Mouse (Mus musculus): Measurements from ENCODE around the gene Nr1i2. TPM values are rescaled to one million over a fixed set of nuclear protein-coding genes. Genes with fewer than 3 reads are reported as not detected.

The Nr1i2 gene
- polyA plus RNA-seq, 1 experiment from 2014 or later = not detected

DNA sequence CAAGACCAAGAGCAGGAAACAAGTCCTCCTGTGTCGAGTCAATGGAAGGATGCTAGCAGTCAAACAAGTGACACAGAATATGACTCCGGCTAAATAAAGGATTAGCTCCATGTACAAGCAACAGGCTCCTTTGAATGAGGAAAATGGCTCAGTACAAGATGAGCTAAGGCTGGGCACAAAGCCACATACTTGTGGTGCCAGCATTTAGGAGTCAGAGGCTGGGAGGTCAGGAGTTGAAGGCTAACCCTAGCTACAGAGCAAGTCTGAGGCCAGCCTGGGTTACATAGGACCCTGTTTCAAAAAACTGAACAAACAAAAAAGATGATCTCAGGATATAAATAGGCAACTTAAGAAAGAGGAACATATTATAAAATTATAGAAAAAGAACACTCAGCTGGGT, 4.5 kb downstream of the Nr1i2 start:
- Histone ChIP-seq H3K27ac (no peak overlapping the region), H3K36me3 (replicated peaks; ENCODE audit: control insufficient read depth, insufficient read depth) (no peaks in the 10 kb centered on the region), H3K27me3 (ENCODE audit: control insufficient read depth, insufficient read depth, low read length) (no peaks in the 10 kb centered on the region), H3K4me1 (replicated peaks; ENCODE audit: control insufficient read depth, insufficient read depth, low read length) (no peaks in the 10 kb centered on the region), H3K9ac (no peak overlapping the region), H3K4me2 (replicated peaks) (no peak overlapping the region), H3K4me3 (replicated peaks; ENCODE audit: low read length) (no peak overlapping the region), H3K9me3 (ENCODE audit: control insufficient read depth, low read length) (no peaks in the 10 kb centered on the region)
- DNase-seq (ENCODE audit: low spot score) = no peak
- 82% methylated on average over 2 of the region's 2 CpGs for WGBS
- no peak for ATAC-seq (ENCODE audit: low FRiP score)

DNA sequence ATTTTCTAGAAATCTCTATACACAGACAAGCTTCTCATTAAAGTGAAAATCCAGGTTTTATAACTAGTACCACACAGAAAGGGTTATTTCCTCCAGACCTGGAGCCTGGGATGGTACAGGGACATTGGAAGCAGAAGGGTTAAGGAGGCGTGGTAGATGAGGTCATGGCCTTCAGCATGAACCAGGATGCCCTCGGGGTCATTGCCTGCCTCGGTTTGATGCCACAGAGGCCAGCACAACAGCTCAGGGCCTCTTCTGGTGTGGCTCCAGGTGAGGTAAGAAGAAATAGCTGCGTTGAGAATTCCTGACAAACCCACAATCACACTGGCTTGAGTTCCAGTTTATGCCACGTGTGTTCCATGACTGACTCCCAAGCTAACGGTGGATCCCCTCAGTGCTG, 5.8 kb downstream of the Nr1i2 start:
- ATAC-seq (ENCODE audit: low FRiP score) (no peak), DNase-seq (ENCODE audit: low spot score) (no peak)
- Histone ChIP-seq H3K4me2 (replicated peaks) (no peak overlapping the region), H3K27ac (no peak overlapping the region), H3K27me3 (ENCODE audit: control insufficient read depth, insufficient read depth, low read length) (no peaks in the 10 kb centered on the region), H3K4me1 (replicated peaks; ENCODE audit: control insufficient read depth, insufficient read depth, low read length) (no peaks in the 10 kb centered on the region), H3K36me3 (replicated peaks; ENCODE audit: control insufficient read depth, insufficient read depth) (no peaks in the 10 kb centered on the region), H3K9me3 (ENCODE audit: control insufficient read depth, low read length) (no peaks in the 10 kb centered on the region), H3K9ac (no peak overlapping the region), H3K4me3 (replicated peaks; ENCODE audit: low read length) (no peak overlapping the region)
- 35% methylated on average over 6 of the region's 6 CpGs for WGBS

GRCm38 (mm10) chr16:38287762-38288161, 6.9 kb downstream of the Nr1i2 start:
- ATAC-seq (ENCODE audit: low FRiP score) (no peak), DNase-seq (ENCODE audit: low spot score) (no peak)
- Histone ChIP-seq H3K27ac (no peak overlapping the region), H3K4me1 (replicated peaks; ENCODE audit: control insufficient read depth, insufficient read depth, low read length) (peaks cover 4% of the 10 kb centered on the region; the same call in 1 of the 2 replicates), H3K27me3 (ENCODE audit: control insufficient read depth, insufficient read depth, low read length) (no peaks in the 10 kb centered on the region), H3K9me3 (ENCODE audit: control insufficient read depth, low read length) (no peaks in the 10 kb centered on the region), H3K4me2 (replicated peaks) (no peak overlapping the region), H3K9ac (no peak overlapping the region), H3K4me3 (replicated peaks; ENCODE audit: low read length) (no peak overlapping the region), H3K36me3 (replicated peaks; ENCODE audit: control insufficient read depth, insufficient read depth) (no peaks in the 10 kb centered on the region)
- WGBS = 85% methylated on average over 3 of the region's 3 CpGs

- no peak overlapping the region for H3K27ac ChIP-seq
- no peak overlapping the region for H3K9ac ChIP-seq
- no peak for DNase-seq (ENCODE audit: low spot score)
- no peaks in the 10 kb centered on the region for H3K36me3 ChIP-seq (replicated peaks; ENCODE audit: control insufficient read depth, insufficient read depth)
- ATAC-seq (ENCODE audit: low FRiP score) = no peak
- WGBS = 88% methylated on average over 6 of the region's 6 CpGs
- H3K4me1 ChIP-seq (replicated peaks; ENCODE audit: control insufficient read depth, insufficient read depth, low read length) = peaks cover 4% of the 10 kb centered on the region; the same call in 1 of the 2 replicates
- H3K27me3 ChIP-seq (ENCODE audit: control insufficient read depth, insufficient read depth, low read length) = no peaks in the 10 kb centered on the region
- no peak overlapping the region for H3K4me2 ChIP-seq (replicated peaks)
- H3K9me3 ChIP-seq (ENCODE audit: control insufficient read depth, low read length) = no peaks in the 10 kb centered on the region
- H3K4me3 ChIP-seq (replicated peaks; ENCODE audit: low read length) = no peak overlapping the region
Measured at GRCm38 (mm10) chr16:38287357-38287756, 7.3 kb downstream of the Nr1i2 start.

GRCm38 (mm10) chr16:38286541-38286940, 8.1 kb downstream of the Nr1i2 start:
- Histone ChIP-seq H3K36me3 (replicated peaks; ENCODE audit: control insufficient read depth, insufficient read depth) (no peaks in the 10 kb centered on the region), H3K9me3 (ENCODE audit: control insufficient read depth, low read length) (no peaks in the 10 kb centered on the region), H3K4me1 (replicated peaks; ENCODE audit: control insufficient read depth, insufficient read depth, low read length) (peaks cover 4% of the 10 kb centered on the region; the same call in 1 of the 2 replicates), H3K4me3 (replicated peaks; ENCODE audit: low read length) (no peak overlapping the region), H3K4me2 (replicated peaks) (no peak overlapping the region), H3K9ac (no peak overlapping the region), H3K27ac (no peak overlapping the region), H3K27me3 (ENCODE audit: control insufficient read depth, insufficient read depth, low read length) (no peaks in the 10 kb centered on the region)
- WGBS = 73% methylated on average over 4 of the region's 4 CpGs
- no peak for DNase-seq (ENCODE audit: low spot score)
- no peak for ATAC-seq (ENCODE audit: low FRiP score)

DNA sequence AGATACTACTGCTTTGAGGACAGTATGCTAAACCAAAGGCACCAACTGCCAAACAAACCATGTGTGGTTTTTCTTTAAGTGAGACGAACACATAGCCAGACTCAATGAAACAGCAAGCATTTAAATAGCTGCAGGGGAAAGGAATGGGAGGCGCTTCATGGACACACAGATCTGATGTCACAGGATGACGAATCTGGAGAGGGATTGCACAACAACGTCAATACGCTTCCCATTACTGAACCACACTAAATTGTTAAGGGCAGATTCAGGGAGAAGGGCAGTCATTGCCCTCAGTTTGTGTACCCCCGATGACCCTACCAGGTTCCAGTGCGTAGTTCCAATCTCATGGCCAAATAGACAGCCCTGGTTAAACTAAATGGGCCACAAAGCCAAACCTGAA, 8.8 kb downstream of the Nr1i2 start:
- H3K9ac ChIP-seq = no peak overlapping the region
- ATAC-seq (ENCODE audit: low FRiP score) = no peak
- H3K4me1 ChIP-seq (replicated peaks; ENCODE audit: control insufficient read depth, insufficient read depth, low read length) = peaks cover 4% of the 10 kb centered on the region; the same call in 1 of the 2 replicates
- no peaks in the 10 kb centered on the region for H3K9me3 ChIP-seq (ENCODE audit: control insufficient read depth, low read length)
- WGBS = 75% methylated on average over 7 of the region's 7 CpGs
- H3K4me3 ChIP-seq (replicated peaks; ENCODE audit: low read length) = no peak overlapping the region
- no peaks in the 10 kb centered on the region for H3K36me3 ChIP-seq (replicated peaks; ENCODE audit: control insufficient read depth, insufficient read depth)
- no peak overlapping the region for H3K27ac ChIP-seq
- no peaks in the 10 kb centered on the region for H3K27me3 ChIP-seq (ENCODE audit: control insufficient read depth, insufficient read depth, low read length)
- H3K4me2 ChIP-seq (replicated peaks) = no peak overlapping the region
- DNase-seq (ENCODE audit: low spot score) = no peak

DNA sequence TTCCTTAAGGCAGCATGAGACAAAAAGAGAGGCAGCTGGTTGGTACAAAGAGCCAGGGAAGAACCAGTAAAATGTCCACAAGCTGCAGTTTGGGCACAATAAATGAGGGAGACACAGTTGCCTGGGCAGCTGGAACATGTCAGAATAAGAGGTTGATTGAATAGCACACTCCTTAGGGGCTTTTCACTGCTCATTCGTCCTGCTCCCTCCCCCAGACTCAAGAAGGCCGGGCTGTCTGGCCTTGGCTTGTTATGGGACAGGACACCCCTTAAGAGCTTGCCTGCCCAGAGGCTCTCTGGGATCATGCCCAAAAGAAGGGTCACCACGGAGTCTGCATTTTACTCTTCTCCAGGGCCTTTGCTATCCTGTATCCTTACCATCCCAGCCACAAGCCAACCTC, 11.3 kb downstream of the Nr1i2 start:
- H3K4me2 ChIP-seq (replicated peaks) = no peak overlapping the region
- no peaks in the 10 kb centered on the region for H3K36me3 ChIP-seq (replicated peaks; ENCODE audit: control insufficient read depth, insufficient read depth)
- peaks cover 4% of the 10 kb centered on the region; the same call in 1 of the 2 replicates for H3K4me1 ChIP-seq (replicated peaks; ENCODE audit: control insufficient read depth, insufficient read depth, low read length)
- no peak overlapping the region for H3K27ac ChIP-seq
- H3K4me3 ChIP-seq (replicated peaks; ENCODE audit: low read length) = no peak overlapping the region
- WGBS = 26% methylated on average over 3 of the region's 3 CpGs
- DNase-seq (ENCODE audit: low spot score) = no peak
- no peak overlapping the region for H3K9ac ChIP-seq
- H3K27me3 ChIP-seq (ENCODE audit: control insufficient read depth, insufficient read depth, low read length) = no peaks in the 10 kb centered on the region
- ATAC-seq (ENCODE audit: low FRiP score) = peak; percentile 27; the same call in 1 of the 2 replicates
- no peaks in the 10 kb centered on the region for H3K9me3 ChIP-seq (ENCODE audit: control insufficient read depth, low read length)

GRCm38 (mm10) chr16:38282559-38283160, 12.0 kb downstream of the Nr1i2 start:
- H3K9me3 ChIP-seq (ENCODE audit: control insufficient read depth, low read length) = no peaks in the 10 kb centered on the region
- H3K9ac ChIP-seq = no peak overlapping the region
- peaks cover 4% of the 10 kb centered on the region; the same call in 1 of the 2 replicates for H3K4me1 ChIP-seq (replicated peaks; ENCODE audit: control insufficient read depth, insufficient read depth, low read length)
- H3K27me3 ChIP-seq (ENCODE audit: control insufficient read depth, insufficient read depth, low read length) = no peaks in the 10 kb centered on the region
- 83% methylated on average over 7 of the region's 7 CpGs for WGBS
- no peaks in the 10 kb centered on the region for H3K36me3 ChIP-seq (replicated peaks; ENCODE audit: control insufficient read depth, insufficient read depth)
- H3K4me2 ChIP-seq (replicated peaks) = no peak overlapping the region
- no peak overlapping the region for H3K27ac ChIP-seq
- no peak for DNase-seq (ENCODE audit: low spot score)
- ATAC-seq (ENCODE audit: low FRiP score) = no peak
- H3K4me3 ChIP-seq (replicated peaks; ENCODE audit: low read length) = no peak overlapping the region

DNA sequence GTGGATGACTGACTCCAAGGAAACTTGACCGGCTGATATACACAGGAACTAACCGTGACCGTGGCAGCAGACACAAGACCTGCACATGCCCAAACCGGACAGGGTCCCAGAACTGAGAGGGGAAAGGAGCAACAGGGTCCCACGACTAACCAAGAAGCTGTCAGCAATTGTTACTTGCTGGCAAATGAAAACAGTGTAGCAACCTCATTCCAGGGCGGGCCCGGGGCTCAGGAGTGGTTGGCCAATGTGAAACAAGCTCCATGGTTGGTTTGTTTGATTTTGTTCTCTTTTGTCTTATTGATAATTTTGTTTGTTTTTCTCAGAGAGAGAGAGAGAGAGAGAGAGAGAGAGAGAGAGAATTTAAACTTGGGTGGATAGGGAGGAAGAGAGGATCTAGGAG, 13.7 kb downstream of the Nr1i2 start:
- peaks cover 4% of the 10 kb centered on the region; the same call in 1 of the 2 replicates for H3K4me1 ChIP-seq (replicated peaks; ENCODE audit: control insufficient read depth, insufficient read depth, low read length)
- H3K9ac ChIP-seq = no peak overlapping the region
- H3K9me3 ChIP-seq (ENCODE audit: control insufficient read depth, low read length) = no peaks in the 10 kb centered on the region
- no peaks in the 10 kb centered on the region for H3K27me3 ChIP-seq (ENCODE audit: control insufficient read depth, insufficient read depth, low read length)
- H3K27ac ChIP-seq = no peak overlapping the region
- ATAC-seq (ENCODE audit: low FRiP score) = no peak
- WGBS = 78% methylated on average over 7 of the region's 7 CpGs
- H3K4me3 ChIP-seq (replicated peaks; ENCODE audit: low read length) = no peak overlapping the region
- H3K36me3 ChIP-seq (replicated peaks; ENCODE audit: control insufficient read depth, insufficient read depth) = no peaks in the 10 kb centered on the region
- no peak overlapping the region for H3K4me2 ChIP-seq (replicated peaks)
- DNase-seq (ENCODE audit: low spot score) = no peak

DNA sequence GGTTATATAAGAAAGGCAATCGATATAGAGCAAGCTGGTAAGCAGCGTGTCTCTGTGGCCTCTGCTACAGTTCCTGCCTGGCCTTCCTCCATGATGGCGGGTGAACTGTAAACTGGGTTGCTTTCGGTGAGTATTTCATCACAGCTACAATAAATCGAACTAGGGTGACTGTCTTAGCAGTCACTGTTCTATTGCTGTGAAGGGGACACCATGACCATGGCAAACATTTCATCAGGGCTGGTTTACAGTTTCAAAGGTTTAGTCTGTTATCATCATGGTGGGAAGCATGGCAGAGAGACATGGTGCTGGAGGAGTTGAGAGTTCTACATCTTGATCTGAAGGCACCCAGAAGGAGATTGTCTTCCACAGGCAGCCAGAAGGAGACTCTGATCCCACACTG, 14.8 kb downstream of the Nr1i2 start:
- ATAC-seq (ENCODE audit: low FRiP score) (no peak), DNase-seq (ENCODE audit: low spot score) (no peak)

More for the DNA sequence above, 14.8 kb downstream of the Nr1i2 start:
- WGBS = 95% methylated on average over 5 of the region's 5 CpGs
- peaks cover 4% of the 10 kb centered on the region; the same call in 1 of the 2 replicates for H3K4me1 ChIP-seq (replicated peaks; ENCODE audit: control insufficient read depth, insufficient read depth, low read length)
- H3K9ac ChIP-seq = no peak overlapping the region
- no peak overlapping the region for H3K27ac ChIP-seq
- H3K9me3 ChIP-seq (ENCODE audit: control insufficient read depth, low read length) = no peaks in the 10 kb centered on the region
- H3K4me3 ChIP-seq (replicated peaks; ENCODE audit: low read length) = no peak overlapping the region
- H3K27me3 ChIP-seq (ENCODE audit: control insufficient read depth, insufficient read depth, low read length) = no peaks in the 10 kb centered on the region
- no peak overlapping the region for H3K4me2 ChIP-seq (replicated peaks)
- H3K36me3 ChIP-seq (replicated peaks; ENCODE audit: control insufficient read depth, insufficient read depth) = no peaks in the 10 kb centered on the region
